Mouse (Mus musculus) CD4-positive, CD25-positive, alpha-beta regulatory T cell, adult 2 months (primary cell): ENCODE measurements around the gene Ngp.

Source experiments
- DNase-seq: peaks from one replicate; pipeline ENCODE4 v3.0.0-alpha.2; 2012; ENCODE audit warnings: low read depth, low spot score

The Ngp gene

DNA sequence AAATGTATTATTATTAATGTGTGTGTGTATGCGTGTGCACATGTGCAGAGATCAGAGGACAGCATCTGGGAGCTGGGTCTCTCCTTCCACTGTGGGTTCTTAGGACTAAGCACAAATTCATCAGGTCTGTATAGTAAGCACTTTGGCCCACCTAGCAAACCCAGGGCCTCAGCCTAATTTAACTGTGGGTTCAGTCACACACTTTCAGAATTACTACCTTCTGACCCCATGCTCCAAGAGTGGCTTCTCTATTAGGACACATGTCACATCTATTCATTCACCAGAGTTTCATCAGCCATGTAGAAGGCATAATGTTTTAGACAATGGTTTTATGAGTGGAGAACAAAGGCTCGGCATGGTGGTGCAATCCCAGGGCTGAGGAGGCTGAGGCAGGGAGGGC lies 13.5 kb downstream of the Ngp start:
- no peak for DNase-seq

DNA sequence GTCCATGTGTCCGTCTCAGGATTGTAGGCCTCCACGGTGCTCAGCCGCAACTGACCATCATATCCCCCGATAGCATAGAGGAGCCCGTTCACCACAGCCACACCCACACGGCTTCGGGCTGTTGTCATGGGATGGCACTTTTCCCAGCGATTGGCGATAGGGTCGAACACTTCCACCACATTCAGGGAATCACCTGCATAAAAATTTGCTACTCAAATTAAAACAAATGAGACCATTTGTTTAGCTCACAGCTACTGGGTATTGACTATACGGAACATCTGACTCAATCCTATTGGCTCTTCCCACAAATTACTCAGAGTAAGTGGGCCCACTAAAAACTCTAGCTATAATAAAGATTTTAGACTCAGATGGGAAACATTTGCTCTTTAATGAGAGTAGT lies 16.5 kb downstream of the Ngp start:
- DNase-seq: no peak

GRCm38 (mm10) chr9:110440049-110440448 lies 20.5 kb downstream of the Ngp start:
- DNase-seq: no peak

DNA sequence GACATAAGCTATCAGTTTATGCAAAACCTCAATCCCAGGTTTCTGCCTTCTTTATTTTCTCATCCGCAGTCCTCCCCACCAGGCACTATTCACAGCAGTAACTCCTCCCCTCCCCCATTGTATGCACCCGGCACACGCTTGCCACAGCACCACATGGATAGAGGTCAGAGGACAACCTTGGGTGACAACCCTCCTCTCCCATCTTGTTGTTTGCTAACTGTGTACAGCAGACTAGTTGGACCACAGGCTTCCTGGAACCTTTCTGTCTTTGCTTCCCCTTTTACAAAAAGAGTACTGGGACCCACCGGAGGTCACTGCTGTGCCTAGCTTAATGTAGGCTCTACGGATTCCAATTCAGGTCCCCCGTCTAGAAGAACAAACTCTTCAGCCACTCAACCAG lies 21.0 kb downstream of the Ngp start:
- no peak for DNase-seq

DNA sequence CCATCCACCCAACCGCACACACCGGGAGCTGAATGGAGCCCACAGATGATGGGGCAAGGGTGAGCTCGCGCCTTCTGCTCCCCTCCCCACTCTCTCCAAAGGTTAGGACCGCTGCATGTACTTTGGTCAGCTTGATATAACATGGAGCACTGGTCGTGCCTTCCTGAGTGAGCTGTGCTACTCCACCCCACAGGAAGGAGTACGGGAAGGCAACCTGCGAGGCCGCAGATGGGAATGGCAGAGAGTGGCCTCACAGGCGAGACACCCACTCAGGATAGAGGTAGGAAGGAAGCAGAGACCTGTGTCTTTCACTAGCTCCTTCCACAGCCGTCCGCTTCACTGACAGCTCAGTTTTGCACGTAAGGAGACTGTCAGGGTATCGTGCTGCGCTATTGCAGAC lies 28.8 kb downstream of the Ngp start:
- no peak for DNase-seq

DNA sequence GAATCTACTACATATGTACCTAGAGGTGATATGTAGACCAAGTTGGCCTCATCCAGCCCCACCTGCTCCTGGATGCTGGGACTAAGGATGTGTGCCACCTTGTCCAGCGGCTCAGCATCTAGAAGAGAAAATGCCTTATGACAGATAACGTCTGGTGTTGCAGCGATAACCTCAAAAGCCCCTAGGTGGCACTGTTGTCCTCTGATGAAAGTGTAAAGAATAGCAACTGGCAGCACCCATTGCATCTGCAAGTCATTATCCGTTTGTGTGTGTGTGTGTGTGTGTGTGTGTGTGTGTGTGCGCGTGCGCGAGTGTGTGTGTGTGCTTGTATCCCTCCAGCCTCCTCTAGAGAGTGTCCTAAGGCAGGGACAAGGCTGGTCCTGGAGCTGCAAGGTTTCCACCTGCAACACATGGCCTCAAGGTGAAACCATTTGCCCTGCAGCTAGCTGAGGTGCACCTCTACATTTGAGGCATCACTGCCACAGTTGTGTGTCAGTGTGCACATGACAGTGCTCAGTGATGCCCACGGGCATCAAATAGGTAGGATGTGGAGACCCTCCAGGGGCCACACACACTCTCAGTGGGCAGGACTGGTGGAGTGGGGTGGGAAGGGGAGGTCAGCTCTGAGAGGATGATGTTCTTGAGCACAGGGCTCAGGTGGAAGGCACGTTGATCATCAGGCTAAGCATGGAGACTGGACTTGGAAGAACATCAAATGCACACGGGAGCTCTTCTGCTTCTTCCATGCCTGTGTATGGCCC lies 29.5 kb downstream of the Ngp start:
- peak; percentile 90 for DNase-seq

- no peak for DNase-seq
These were observed 33.0 kb downstream of the Ngp start for GRCm38 (mm10) chr9:110452523-110452922.

DNA sequence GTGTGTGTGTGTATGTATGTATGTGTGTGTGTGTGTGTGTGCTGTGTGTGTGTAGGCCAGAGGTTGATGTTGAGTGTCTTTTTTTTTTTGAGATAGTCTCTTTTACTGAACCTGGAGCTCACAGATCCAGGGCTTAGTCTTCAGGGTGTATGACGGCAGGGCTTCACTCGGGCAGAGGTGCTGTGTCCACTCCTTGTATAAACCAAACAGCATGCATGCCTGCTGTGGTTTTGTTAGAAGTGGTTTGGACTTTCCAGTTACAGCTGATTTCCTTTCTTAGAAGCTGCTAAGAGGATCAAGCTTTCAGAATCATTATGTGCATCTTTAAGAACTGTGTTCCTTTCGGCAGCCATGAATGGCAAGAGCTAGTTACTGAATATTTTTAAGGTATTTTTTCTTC lies 38.4 kb downstream of the Ngp start:
- peak; percentile 38 for DNase-seq

- no peak for DNase-seq
These were observed 39.7 kb downstream of the Ngp start for GRCm38 (mm10) chr9:110459145-110459727.

- peak; percentile 39 for DNase-seq
These were observed 41.6 kb downstream of the Ngp start for GRCm38 (mm10) chr9:110460884-110461815.

- no peak for DNase-seq
These were observed 42.8 kb downstream of the Ngp start for GRCm38 (mm10) chr9:110462321-110462720.

DNA sequence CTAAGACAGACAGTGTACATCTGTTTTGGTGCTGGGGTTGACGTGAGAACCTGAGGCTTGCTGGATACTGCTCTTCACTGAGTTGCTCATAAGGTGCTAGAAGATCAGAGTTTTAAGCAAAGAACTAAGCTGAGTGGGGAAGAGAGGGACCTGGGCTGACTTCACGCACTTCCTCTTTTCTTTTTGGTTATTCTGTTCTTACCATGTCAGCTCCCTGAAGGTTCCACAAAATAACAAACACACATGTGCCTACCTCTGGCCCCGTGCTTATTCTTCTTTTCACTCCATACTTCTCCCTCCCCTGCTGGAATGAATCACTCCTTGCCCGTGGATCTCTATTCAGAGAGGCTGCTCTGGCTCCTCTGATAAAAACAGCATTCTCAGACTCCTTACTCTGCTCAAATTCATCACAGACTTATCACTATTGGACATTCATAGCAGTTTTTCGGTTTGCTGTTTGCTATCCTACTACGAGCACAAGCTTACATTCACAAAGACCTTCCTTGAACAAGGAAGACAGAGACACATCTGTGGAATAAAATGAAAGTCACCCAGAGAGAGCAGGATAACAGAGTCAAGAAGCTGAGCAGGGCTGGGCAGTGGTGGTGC lies 44.5 kb downstream of the Ngp start:
- DNase-seq: no peak

- no peak for DNase-seq
These were observed 45.8 kb downstream of the Ngp start for GRCm38 (mm10) chr9:110465336-110465735.

- DNase-seq: peak; percentile 70
These were observed 46.6 kb downstream of the Ngp start for GRCm38 (mm10) chr9:110466179-110466578.
